Mouse (Mus musculus) adrenal gland, adult 2 months (tissue): ENCODE results near the gene Slc17a1. TPM values are rescaled to one million over a fixed set of nuclear protein-coding genes. Genes with fewer than 3 reads are reported as not detected.

Experiments used
- DNase-seq: peaks from one replicate; pipeline ENCODE4 v3.0.0; 2021
- polyA plus RNA-seq: library from polyadenylated mRNA; depleted of rRNA; stranded (reverse); fragments of >200 nt; gene quantifications from 2 replicates; pipeline ENCODE4 v1.2.3, GENCODE M21; 2012
- total RNA-seq, 2 experiments: library from RNA; stranded (reverse); gene quantifications; 2 replicates each; pipeline ENCODE4 v1.2.3; 2021

Gene Slc17a1
- total and polyA plus RNA-seq, 3 experiments, result 0.24 TPM; not detected in 2

DNA sequence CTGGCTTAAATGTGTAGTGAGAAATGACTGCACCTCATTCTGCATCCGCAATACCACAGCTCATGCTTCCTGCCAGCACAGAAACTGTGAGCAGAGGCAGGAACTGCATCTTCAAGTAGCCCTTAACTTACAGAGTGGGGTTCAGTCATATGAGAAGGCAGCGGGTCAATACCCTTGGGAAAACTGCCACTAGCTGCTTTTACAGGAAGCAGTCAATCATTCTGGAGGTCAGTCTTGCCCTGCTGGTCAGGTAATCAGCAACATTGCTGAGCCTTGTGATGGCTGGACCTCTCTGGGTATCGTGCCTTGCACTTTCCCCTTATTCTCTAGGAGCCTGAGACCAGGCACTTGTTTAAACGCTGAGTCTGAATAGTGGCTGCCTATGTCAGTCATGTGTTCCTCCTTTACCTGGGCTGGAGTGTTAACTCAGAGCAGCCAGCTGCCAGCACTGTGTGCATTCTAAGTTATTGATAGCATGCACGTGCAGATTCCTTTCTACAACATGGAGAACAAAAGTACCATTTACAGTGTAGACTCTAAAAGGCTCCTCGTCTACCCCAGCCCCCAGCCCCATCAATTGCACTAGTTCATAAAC is 21.6 kb downstream of the Slc17a1 start:
- peak; percentile 19 for DNase-seq

DNA sequence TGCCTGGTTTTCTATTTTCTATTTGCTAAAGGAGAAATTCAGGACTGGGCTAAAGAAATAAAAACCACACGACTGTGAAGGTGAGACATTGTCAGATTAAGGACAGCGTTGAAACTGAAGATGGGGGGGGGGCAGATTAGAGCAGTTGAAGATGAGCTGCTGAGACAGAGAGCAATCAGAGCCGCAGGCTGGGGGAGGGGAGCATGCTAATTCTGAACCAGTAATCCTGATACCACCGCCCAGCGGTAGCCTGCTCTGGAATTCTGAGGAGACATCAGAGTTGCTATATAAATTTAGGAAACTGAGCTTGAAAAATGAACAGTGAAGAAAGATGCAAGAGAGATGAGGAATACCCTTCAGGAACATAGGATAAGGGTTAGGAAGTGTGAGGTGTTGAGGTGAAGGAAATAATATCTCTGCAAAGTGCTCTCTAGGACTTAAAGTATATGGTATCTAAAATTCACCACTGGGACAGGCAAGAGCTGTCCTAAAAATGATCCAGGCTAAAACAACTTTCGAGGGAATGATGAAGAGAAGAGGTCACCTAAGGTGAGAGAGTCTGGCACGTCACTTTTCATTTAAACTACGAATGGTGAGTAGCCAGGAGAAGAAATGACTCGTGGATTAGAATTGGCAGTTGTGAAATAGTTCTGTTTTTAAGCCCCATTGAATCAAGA is 25.2 kb downstream of the Slc17a1 start:
- DNase-seq, result no peak

DNA sequence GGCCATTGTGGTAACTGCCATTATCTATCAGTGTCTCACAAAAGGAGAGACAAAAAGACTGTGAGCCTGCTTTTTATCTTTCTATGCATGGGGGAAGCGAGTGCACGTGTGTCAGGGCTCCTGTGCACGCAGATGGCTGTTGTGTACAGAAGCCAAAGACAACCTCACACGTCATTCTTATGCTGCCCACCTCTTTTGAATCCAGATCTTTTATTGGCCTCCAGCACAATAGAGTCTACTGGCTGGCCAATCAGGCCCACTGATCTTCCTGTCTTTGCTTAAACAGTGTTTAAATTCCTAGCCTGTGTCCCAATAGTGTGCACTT is 25.7 kb downstream of the Slc17a1 start:
- no peak for DNase-seq

- DNase-seq, result no peak
Observed at GRCm38 (mm10) chr13:23898242-23898641, 30.7 kb downstream of the Slc17a1 start.

GRCm38 (mm10) chr13:23906906-23907305 is 39.4 kb downstream of the Slc17a1 start:
- no peak for DNase-seq

DNA sequence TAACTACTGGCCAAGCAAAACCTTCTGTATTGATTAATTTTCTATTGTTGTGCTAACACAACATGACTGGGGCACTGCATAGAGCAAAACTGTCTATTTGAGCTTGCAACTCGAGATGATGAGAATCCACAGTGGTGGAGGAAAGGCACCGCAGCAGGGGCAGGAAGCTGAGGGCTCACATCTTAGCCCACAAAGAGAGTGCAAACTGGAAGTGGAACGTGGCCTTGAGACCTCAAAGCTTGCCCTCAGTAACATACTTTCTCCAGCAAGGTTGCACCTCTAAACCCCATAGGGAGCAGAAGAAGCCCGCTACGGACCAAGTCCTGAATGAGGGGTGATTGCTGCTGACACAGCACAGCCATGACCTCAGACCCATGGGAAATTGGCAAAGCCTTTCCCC is 42.6 kb downstream of the Slc17a1 start:
- no peak for DNase-seq

DNA sequence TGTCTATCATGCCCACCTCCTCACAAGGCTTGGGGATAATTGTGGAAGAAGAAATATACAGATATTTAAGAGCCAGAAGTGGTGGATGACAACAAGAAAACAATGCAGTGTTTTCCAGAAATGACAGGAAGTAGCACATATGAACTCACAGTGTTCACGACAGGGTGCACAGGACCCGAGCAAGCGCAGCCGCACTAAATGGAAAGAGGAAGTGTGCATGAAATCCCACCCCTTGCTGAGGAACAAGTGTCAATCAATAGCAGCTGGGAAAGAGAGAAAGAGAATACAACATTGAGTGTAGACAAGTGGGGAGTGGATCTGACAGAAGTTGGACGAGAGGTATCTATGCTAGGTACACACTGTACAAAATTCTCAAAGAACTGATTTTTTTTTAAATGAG is 43.8 kb downstream of the Slc17a1 start:
- no peak for DNase-seq

GRCm38 (mm10) chr13:23913791-23914306 is 46.3 kb downstream of the Slc17a1 start:
- peak; percentile 60 for DNase-seq

GRCm38 (mm10) chr13:23914376-23915167 is 47.0 kb downstream of the Slc17a1 start, which contains the start of gene Slc17a4:
Gene Slc17a4, minus strand, starts transcription at chr13:23915009.
- peak; percentile 44 for DNase-seq

DNA sequence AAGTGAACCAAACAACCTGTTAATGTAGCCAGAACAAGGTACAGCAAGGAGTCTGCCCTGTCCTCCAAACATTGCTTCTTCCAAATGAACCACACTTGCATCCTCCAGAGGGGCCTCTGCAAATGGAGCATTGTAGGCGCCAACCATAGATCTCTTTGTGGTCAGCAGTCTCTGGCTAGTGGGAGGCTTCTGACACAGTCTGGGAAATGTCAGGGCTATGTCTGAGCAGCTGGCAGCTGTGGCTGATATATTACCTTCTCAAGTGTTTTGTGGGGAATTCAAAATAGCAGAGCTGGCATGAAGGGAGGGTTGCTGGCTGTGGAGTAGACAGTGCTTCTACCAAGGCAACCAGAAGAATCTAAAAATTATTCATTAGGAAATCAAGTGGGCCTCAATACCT is 48.6 kb downstream of the Slc17a1 start:
- peak; percentile 75 for DNase-seq

DNA sequence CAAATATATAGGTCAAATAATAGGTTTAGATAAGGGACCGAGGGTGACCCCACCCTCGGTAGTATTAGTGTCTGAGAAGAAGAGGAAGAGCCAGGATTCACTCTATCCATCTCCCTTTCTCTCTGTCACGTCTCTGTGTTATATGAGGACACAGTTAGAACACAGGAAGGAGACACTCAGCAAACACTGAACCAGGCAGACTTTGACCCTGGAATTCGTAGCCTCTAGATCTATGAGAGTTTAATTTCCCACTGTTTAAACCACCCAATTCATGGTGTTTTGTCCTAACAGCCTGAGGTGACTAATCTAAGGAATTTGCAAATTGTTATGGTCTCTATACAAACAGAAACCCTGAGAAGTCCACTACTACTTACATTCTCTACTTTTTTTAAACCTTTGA is 50.1 kb downstream of the Slc17a1 start:
- no peak for DNase-seq

GRCm38 (mm10) chr13:23925792-23926191 is 58.2 kb downstream of the Slc17a1 start:
- DNase-seq, result no peak

GRCm38 (mm10) chr13:23928637-23929036 is 61.1 kb downstream of the Slc17a1 start:
- peak; percentile 50 for DNase-seq

- no peak for DNase-seq
Observed at GRCm38 (mm10) chr13:23930461-23930860, 62.9 kb downstream of the Slc17a1 start.

DNA sequence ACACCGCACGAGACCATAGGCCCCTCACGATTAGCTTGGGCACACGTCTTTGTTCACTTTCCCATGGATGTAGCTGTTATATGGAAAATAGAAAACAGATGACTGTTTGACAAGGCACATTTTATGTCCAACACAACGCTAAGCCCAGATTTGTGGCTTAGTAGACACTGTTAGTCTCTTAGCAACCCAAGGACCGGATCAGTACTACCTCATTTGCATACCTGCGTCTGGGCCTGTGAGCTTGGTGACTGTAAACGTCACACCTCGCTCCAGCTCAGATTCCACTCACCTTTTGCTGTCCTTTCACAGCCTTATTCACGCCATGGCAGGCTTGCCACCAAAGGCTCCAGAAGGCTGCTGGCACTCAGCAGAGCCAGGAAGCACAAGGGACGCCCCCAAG is 63.4 kb downstream of the Slc17a1 start:
- DNase-seq, result no peak

DNA sequence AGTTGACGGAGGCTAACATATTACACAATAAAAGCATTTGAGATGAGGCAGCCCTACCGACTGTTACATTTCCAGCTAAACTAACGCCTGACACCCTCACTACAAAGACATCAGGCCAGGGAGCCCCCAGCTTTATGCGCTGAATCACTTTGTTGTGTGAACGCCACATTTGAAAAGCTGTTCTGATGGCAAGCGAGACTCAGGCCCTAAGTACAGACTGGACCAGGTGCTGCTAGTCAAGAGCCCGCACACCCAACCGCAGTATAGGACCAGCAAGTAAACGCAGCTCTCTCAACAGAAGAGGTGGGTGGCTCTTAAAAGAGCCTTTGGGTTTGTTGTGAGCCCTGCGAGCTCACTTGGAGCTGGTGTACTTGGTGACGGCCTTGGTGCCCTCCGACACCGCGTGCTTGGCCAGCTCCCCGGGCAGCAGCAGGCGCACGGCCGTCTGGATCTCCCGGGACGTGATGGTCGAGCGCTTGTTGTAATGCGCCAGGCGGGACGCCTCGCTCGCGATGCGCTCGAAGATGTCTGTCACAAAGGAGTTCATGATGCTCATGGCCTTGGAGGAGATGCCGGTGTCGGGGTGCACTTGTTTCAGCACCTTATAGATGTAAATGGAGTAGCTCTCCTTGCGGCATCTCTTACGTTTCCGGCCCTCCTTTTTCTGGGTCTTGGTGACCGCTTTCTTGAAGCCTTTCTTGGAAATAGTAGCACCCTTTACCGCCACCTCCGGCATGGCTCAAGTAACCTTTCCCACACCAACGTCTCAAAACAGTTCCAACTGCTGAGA is 66.1 kb downstream of the Slc17a1 start, which contains the start of gene Hist1h2ba:
Hist1h2ba (minus strand) TSS at position 736 of the 790 bp plus-strand sequence.
- no peak for DNase-seq

DNA sequence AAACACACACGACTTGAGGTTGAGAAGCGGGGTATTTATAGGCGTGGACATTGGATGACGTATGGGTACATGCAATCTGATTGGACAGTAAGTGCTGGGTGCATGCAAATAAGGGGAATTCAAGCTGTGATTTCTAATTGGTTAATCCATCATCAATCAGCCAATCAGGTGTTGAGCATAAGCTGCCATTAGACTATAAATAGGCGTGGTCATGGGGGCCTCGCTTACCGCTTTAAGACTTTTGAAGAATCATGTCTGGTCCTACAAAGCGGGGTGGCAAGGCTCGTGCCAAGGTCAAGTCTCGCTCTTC is 66.6 kb downstream of the Slc17a1 start, which contains the start of gene Hist1h2aa:
Hist1h2aa (plus strand) TSS at position 252 of the 310 bp plus-strand sequence.
- no peak for DNase-seq

DNA sequence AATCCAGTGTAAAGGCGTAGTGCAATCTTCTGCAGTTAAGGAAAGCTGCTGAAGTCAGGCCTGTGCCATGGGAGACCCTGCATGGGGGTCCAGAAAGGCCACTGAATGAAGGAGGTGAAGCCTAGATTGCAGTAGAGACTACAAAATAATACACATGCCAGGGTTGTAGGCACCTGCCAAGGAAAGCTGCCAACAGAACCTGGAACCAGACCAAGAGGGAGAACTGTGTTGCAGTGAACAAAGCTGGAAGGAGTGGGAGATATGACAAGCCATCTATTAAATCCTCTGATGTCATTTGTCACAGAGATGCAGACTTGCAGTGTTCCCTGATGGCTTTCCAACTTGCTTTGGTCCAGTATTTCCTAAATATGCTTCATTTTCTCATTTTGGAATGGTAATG is 71.1 kb downstream of the Slc17a1 start:
- DNase-seq, result peak; percentile 30

DNA sequence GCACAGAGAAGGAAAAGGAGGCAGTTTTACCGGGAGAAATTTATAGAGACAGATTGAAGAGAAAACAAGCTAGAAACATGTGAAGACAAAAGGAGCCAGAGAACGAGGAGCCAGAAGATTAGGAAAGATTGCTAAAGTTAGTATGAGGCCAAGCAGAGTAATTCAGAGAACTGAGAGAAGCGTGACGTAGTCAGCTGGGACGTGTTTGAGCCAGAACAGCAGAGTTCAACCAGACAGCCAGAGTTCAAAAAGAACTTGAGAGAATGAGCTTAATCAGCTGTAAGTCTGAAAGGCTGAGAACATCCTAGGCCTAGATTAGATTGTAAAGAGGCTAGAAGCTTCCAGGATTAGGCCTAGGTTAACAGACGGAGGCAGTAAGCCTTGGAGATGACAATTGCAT is 72.7 kb downstream of the Slc17a1 start:
- DNase-seq, result no peak

DNA sequence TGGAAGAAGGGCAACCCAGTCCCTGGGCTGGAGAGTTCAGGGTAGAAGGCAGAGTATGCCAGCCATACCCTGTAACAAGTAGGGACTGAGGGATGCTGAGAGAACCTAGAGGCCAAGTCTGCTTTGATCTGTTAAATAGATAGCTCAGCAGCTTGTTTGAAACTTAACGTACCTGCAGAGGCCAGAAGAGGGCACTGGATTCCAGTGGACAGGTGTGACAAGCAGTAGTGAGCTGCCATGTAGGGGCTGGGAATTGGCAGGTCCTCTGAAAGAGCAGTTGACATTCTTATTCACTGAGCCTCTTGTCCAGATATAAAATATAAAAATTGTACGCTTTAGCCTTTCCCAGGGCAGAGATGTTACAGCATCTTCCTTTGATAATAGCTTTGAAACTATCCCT is 75.3 kb downstream of the Slc17a1 start:
- no peak for DNase-seq
